Mouse (Mus musculus) liver, adult 2 months (tissue): ENCODE measurements around the gene Irak3. TPM values are rescaled to one million over a fixed set of nuclear protein-coding genes. Genes with fewer than 3 reads are reported as not detected.
A peak's percentile ranks its signal among the peaks of the same experiment; 100 is the strongest.

Experiments used
- DNase-seq: peaks from one replicate; pipeline ENCODE4 v3.0.0-alpha.2; 2011; ENCODE audit warnings: low read depth, low spot score; ENCODE audit errors: extremely low read depth
- H3K27ac ChIP-seq: fragments of 200-500 bp; replicated peaks from 2 replicates; pipeline ENCODE4 v1.5.1; 2012; ENCODE audit warnings: low read depth, mild to moderate bottlenecking, control low read depth, inconsistent platforms, low read length; ENCODE audit not compliant: insufficient read depth
- H3K27me3 ChIP-seq: fragments of 200-500 bp; 2 replicates; pipeline ENCODE4 v1.6.1; 2012; ENCODE audit warnings: mild to moderate bottlenecking, moderate library complexity, low read length, inconsistent platforms; ENCODE audit not compliant: control insufficient read depth, insufficient read depth
- H3K36me3 ChIP-seq: fragments of 200-500 bp; 2 replicates; pipeline ENCODE4 v1.6.1; 2012; ENCODE audit warnings: low read length, inconsistent platforms; ENCODE audit not compliant: control insufficient read depth, insufficient read depth
- H3K4me1 ChIP-seq: fragments of 200-500 bp; 2 replicates; pipeline ENCODE4 v1.6.1; 2011; ENCODE audit warnings: low read length; ENCODE audit not compliant: control insufficient read depth, insufficient read depth
- H3K4me3 ChIP-seq: fragments of 200-500 bp; 2 replicates; pipeline ENCODE4 v1.5.1; 2011; ENCODE audit warnings: low read depth, mild to moderate bottlenecking, control low read depth, low read length, moderate library complexity; ENCODE audit not compliant: insufficient read depth
- H3K79me2 ChIP-seq: fragments of 200-500 bp; 2 replicates; pipeline ENCODE4 v1.6.1; 2012; ENCODE audit warnings: inconsistent platforms, mild to moderate bottlenecking, low read length, moderate library complexity; ENCODE audit not compliant: control insufficient read depth, insufficient read depth
- H3K9ac ChIP-seq: fragments of 200-500 bp; 2 replicates; pipeline ENCODE4 v1.6.1; 2012; ENCODE audit warnings: low read depth, mild to moderate bottlenecking, control low read depth, inconsistent platforms, low read length
- CTCF ChIP-seq: fragments of 200-500 bp; IDR thresholded peaks from 2 replicates; pipeline ENCODE4 v1.5.1; 2011; ENCODE audit warnings: low read depth, low read length, control low read depth
- POLR2A ChIP-seq: fragments of 200-500 bp; IDR thresholded peaks from 2 replicates; pipeline ENCODE4 v1.6.1; 2011; ENCODE audit warnings: low read length, control low read depth; ENCODE audit not compliant: insufficient read depth; ENCODE audit errors: extremely low read depth
- WGBS: fragments of 180-500 bp; shearing (Covaris S2); methylation state at CpG from one replicate; pipeline ENCODE4 v1.1.7; 2018; 5-methylcytosine and 5-hydroxymethylcytosine counted together
- polyA plus RNA-seq: library from polyadenylated mRNA; depleted of rRNA; stranded (reverse); fragments of >200 nt; gene quantifications from 2 replicates; pipeline ENCODE4 v1.2.3, GENCODE M21; 2012
- total RNA-seq: library from RNA; depleted of rRNA; stranded (reverse); fragments of >200 nt; gene quantifications from 2 replicates; pipeline ENCODE4 v1.2.3, GENCODE M21; 2014

Gene Irak3
- total and polyA plus RNA-seq, 2 experiments, result 0.49 to 1.1 TPM

DNA sequence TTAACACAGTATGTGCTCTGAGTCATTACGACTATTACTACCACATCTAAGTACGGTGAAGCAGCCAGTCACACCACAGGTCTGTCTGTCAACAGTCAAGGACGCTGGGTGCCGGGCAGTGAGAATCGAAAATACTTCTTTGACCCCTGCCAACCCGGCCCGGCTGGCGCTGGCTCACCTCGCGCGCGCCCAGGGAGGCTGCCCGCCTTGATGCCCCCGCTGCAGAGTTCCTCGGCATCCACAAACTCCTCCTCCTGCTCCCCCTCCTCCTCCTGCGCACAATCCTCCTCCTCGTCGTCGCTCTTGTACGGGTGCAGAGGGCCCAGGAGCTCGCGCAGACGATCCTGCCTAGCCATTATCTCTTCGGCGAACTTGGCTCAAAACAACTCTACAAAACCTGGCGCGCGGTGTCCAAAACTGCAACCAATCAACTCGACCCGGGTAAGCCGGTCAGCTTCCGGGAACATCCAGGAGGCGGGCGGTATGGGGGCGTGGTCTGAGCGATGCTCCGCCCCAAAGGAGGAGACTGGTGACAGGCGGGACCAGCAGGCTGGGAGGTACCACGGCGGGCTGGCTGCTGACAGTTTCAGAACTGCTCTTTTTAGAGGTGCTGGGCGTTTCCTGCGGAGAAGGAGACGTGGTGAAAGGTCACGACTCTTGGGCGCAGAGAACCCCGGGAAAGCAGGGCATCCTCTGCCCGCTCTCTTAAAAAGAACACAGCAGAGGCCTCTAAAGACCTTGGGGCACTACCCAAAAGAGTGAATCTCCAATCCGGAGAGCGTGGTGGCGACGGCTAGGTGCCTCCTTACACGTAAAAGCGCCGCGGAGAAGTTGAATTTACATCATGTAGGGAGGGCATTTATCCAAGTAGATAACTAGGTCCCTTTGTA is 89.2 kb downstream of the Irak3 start, which contains the start of gene Helb:
TSS of gene Helb (minus strand) at position 481 of the 890 bp plus-strand sequence.
- peak within 1 kb of the TSS; percentile 79 for H3K4me3 ChIP-seq
- H3K79me2 ChIP-seq, result peaks cover 6% of the 10 kb centered on the region; the same call in 1 of the 2 replicates
- H3K4me1 ChIP-seq, result peaks cover 5% of the 10 kb centered on the region; the same call in 1 of the 2 replicates
- peak within 1 kb of the TSS; percentile 77 for H3K9ac ChIP-seq
- no peaks in the 10 kb centered on the region for H3K27me3 ChIP-seq
- peak; percentile 92 for DNase-seq
- H3K27ac ChIP-seq, result peak within 1 kb of the TSS; percentile 84
- TF ChIP-seq POLR2A, result peak; percentile 61; the same call in 1 of the 2 replicates
- no peak for TF ChIP-seq CTCF
- WGBS, result under 1% methylated on average over 55 of the region's 55 CpGs
- peaks cover 20% of the 10 kb centered on the region for H3K36me3 ChIP-seq

DNA sequence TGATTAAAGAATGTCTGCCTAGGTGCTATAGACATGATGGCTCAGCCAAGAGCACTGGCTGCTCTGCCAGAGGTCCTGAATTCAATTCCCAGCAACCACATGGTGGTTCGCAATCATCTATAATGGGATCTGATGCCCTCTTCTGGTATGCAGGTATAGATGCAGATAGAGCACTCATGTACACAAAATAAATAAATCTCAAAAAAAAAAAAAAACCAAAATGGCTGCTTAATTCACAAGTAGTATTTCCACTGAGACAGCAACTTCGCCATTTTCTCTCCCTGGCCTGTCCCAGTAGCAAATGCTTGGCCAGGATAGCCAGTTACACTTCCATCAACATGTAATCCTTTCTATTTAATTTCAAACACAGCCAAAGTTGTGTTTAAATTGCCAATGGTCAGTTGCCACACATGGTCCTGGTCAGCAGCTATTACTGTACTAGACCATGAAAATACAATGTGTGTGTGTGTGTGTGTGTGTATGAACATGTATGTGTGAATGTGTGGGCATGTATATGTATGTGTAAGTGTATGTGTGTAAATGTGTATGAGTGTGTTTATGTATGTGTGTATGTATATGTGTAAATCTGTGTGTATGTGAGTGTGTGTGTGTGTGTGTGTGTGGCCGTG is 90.1 kb downstream of the Irak3 start:
- Histone ChIP-seq H3K4me3 (peak overlapping the region; percentile 79), H3K9ac (peak overlapping the region; percentile 77), H3K27ac (peak overlapping the region; percentile 84), H3K4me1 (peaks cover 5% of the 10 kb centered on the region; the same call in 1 of the 2 replicates), H3K27me3 (no peaks in the 10 kb centered on the region), H3K79me2 (peaks cover 6% of the 10 kb centered on the region; the same call in 1 of the 2 replicates), H3K36me3 (peaks cover 26% of the 10 kb centered on the region)
- 51% methylated on average over 3 of the region's 3 CpGs for WGBS
- no peak for TF ChIP-seq CTCF
- TF ChIP-seq POLR2A, result no peak
- DNase-seq, result peak; percentile 49

DNA sequence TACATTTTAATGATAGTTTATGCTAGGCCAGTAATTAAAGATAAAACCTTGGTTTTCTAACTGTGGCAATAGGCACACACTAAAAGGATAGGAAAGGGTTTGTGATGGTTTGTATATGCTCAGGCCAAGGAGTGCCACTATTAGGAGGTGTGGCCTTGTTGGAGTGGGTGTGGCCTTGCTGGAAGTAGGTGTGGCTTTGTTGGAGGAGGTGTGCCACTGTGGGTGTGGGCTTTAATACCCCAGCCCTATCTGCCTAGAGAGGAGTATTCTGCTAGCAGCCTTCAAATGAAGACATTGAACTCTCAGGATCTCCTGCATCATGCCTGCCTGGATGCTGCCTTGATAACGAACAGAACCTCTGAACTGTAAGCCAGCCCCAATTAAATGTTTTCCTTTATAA is 101.1 kb downstream of the Irak3 start:
- TF ChIP-seq CTCF (no peak), POLR2A (no peak)
- Histone ChIP-seq H3K27ac (no peak overlapping the region), H3K36me3 (peaks cover 82% of the 10 kb centered on the region), H3K27me3 (no peaks in the 10 kb centered on the region), H3K4me3 (no peak overlapping the region), H3K4me1 (no peaks in the 10 kb centered on the region), H3K9ac (no peak overlapping the region), H3K79me2 (no peaks in the 10 kb centered on the region)
- DNase-seq, result no peak
- 97% methylated on average over 1 of the region's 1 CpGs for WGBS

DNA sequence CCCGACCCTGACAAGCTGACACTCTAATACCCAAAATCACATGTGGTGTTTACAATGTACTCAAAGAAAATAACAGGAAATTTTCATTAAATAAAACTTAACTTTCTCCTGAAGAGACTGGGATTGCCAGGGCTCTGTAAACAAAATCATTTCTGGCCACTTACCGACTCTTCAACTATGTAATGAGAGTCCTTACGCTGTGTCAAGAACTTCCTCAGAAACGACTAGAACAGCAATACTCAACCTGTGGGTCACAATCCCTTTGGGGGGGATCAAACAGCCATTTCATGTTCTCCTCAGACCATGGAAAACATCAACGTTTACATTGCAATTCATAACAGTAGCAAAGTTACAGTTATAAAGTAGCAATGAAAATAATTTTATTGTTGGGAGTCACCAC is 104.4 kb downstream of the Irak3 start:
- Histone ChIP-seq H3K27me3 (no peaks in the 10 kb centered on the region), H3K79me2 (no peaks in the 10 kb centered on the region), H3K9ac (no peak overlapping the region), H3K36me3 (peaks cover 85% of the 10 kb centered on the region), H3K4me1 (no peaks in the 10 kb centered on the region), H3K4me3 (no peak overlapping the region), H3K27ac (no peak overlapping the region)
- no peak for DNase-seq
- WGBS, result 94% methylated on average over 5 of the region's 5 CpGs
- no peak for TF ChIP-seq CTCF
- no peak for TF ChIP-seq POLR2A

DNA sequence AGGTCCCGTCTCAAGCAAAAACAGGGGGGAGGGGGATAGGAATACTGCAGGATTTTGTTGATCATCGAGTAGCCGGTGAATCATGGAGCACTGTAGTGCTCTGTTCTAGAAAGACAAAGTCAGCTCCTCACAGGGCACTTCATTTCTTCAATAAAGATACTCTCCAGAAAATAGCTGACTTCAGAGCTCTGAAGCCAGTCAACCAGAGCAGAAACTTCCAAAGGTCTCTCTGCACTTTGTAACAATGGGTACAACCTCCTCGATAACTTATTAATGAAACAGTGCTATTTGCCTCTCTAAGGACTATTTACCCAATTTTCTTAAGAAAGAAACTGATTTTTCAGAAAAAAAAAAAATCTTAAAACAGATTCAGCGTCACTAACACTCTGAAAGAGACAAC is 106.2 kb downstream of the Irak3 start:
- Histone ChIP-seq H3K4me3 (no peak overlapping the region), H3K9ac (no peak overlapping the region), H3K4me1 (no peaks in the 10 kb centered on the region), H3K79me2 (no peaks in the 10 kb centered on the region), H3K36me3 (peaks cover 90% of the 10 kb centered on the region), H3K27ac (no peak overlapping the region), H3K27me3 (no peaks in the 10 kb centered on the region)
- TF ChIP-seq POLR2A (no peak), CTCF (no peak)
- DNase-seq, result no peak
- 97% methylated on average over 5 of the region's 5 CpGs for WGBS
